Mouse (Mus musculus): ENCODE data around the gene Tbc1d10c. TPM values are rescaled to one million over a fixed set of nuclear protein-coding genes. Genes with fewer than 3 reads are reported as not detected.
A peak's percentile ranks its signal among the peaks of the same experiment; 100 is the strongest.

Tbc1d10c gene
- polyA plus RNA-seq, 1 experiment from 2014 or later: 0.57 TPM

- no peak overlapping the region for H3K4me3 ChIP-seq
- H3K36me3 ChIP-seq (replicated peaks): peaks cover 12% of the 10 kb centered on the region; the same call in 1 of the 2 replicates
- DNase-seq (ENCODE audit: low spot score): no peak
- peak overlapping the region; percentile 20; the same call in 1 of the 2 replicates for H3K27ac ChIP-seq (replicated peaks)
- WGBS: 87% methylated on average over 11 of the region's 11 CpGs
- H3K27me3 ChIP-seq (replicated peaks; ENCODE audit: low read depth, poor library complexity, severe bottlenecking): peaks cover 46% of the 10 kb centered on the region
- H3K9me3 ChIP-seq: no peaks in the 10 kb centered on the region
- H3K4me1 ChIP-seq: peaks cover 50% of the 10 kb centered on the region
These were observed 31.1 kb upstream of the Tbc1d10c start for GRCm38 (mm10) chr19:4222165-4222564.

GRCm38 (mm10) chr19:4220957-4221743, 30.1 kb upstream of the Tbc1d10c start:
- no peaks in the 10 kb centered on the region for H3K9me3 ChIP-seq
- peaks cover 51% of the 10 kb centered on the region for H3K27me3 ChIP-seq (replicated peaks; ENCODE audit: low read depth, poor library complexity, severe bottlenecking)
- WGBS: 43% methylated on average over 14 of the region's 14 CpGs
- DNase-seq (ENCODE audit: low spot score): no peak
- H3K4me1 ChIP-seq: peaks cover 60% of the 10 kb centered on the region
- H3K4me3 ChIP-seq: no peak overlapping the region
- H3K27ac ChIP-seq (replicated peaks): peak overlapping the region; percentile 61; the same call in 1 of the 2 replicates
- H3K36me3 ChIP-seq (replicated peaks): peaks cover 12% of the 10 kb centered on the region; the same call in 1 of the 2 replicates

- peak overlapping the region; percentile 61; the same call in 1 of the 2 replicates for H3K27ac ChIP-seq (replicated peaks)
- H3K4me1 ChIP-seq: peaks cover 68% of the 10 kb centered on the region
- H3K27me3 ChIP-seq (replicated peaks; ENCODE audit: low read depth, poor library complexity, severe bottlenecking): peaks cover 58% of the 10 kb centered on the region
- H3K9me3 ChIP-seq: no peaks in the 10 kb centered on the region
- no peak overlapping the region for H3K4me3 ChIP-seq
- H3K36me3 ChIP-seq (replicated peaks): peaks cover 12% of the 10 kb centered on the region; the same call in 1 of the 2 replicates
- 72% methylated on average over 4 of the region's 4 CpGs for WGBS
- no peak for DNase-seq (ENCODE audit: low spot score)
These were observed 29.3 kb upstream of the Tbc1d10c start for GRCm38 (mm10) chr19:4220416-4220815.

- peaks cover 63% of the 10 kb centered on the region for H3K27me3 ChIP-seq (replicated peaks; ENCODE audit: low read depth, poor library complexity, severe bottlenecking)
- no peak for DNase-seq (ENCODE audit: low spot score)
- peak overlapping the region; percentile 61; the same call in 1 of the 2 replicates for H3K27ac ChIP-seq (replicated peaks)
- 84% methylated on average over 6 of the region's 6 CpGs for WGBS
- peaks cover 73% of the 10 kb centered on the region for H3K4me1 ChIP-seq
- H3K36me3 ChIP-seq (replicated peaks): peaks cover 12% of the 10 kb centered on the region; the same call in 1 of the 2 replicates
- no peaks in the 10 kb centered on the region for H3K9me3 ChIP-seq
- no peak overlapping the region for H3K4me3 ChIP-seq
These were observed 28.9 kb upstream of the Tbc1d10c start for GRCm38 (mm10) chr19:4219943-4220342.

GRCm38 (mm10) chr19:4218784-4219183, 27.7 kb upstream of the Tbc1d10c start:
- peaks cover 74% of the 10 kb centered on the region for H3K27me3 ChIP-seq (replicated peaks; ENCODE audit: low read depth, poor library complexity, severe bottlenecking)
- H3K36me3 ChIP-seq (replicated peaks): peaks cover 12% of the 10 kb centered on the region; the same call in 1 of the 2 replicates
- H3K4me1 ChIP-seq: peaks cover 84% of the 10 kb centered on the region

GRCm38 (mm10) chr19:4218293-4218692, 27.2 kb upstream of the Tbc1d10c start:
- 78% methylated on average over 11 of the region's 11 CpGs for WGBS
- DNase-seq (ENCODE audit: low spot score): no peak
- Histone ChIP-seq H3K27me3 (replicated peaks; ENCODE audit: low read depth, poor library complexity, severe bottlenecking) (peaks cover 79% of the 10 kb centered on the region), H3K9me3 (no peaks in the 10 kb centered on the region), H3K27ac (replicated peaks) (peak overlapping the region; percentile 77), H3K4me3 (peak overlapping the region; percentile 18; the same call in 1 of the 2 replicates), H3K4me1 (peaks cover 89% of the 10 kb centered on the region), H3K36me3 (replicated peaks) (peaks cover 12% of the 10 kb centered on the region; the same call in 1 of the 2 replicates)

More at GRCm38 (mm10) chr19:4218784-4219183, 27.7 kb upstream of the Tbc1d10c start:
- Histone ChIP-seq H3K4me3 (no peak overlapping the region), H3K27ac (replicated peaks) (no peak overlapping the region), H3K9me3 (no peaks in the 10 kb centered on the region)
- no peak for DNase-seq (ENCODE audit: low spot score)
- 84% methylated on average over 1 of the region's 1 CpGs for WGBS

GRCm38 (mm10) chr19:4217855-4218254, 26.8 kb upstream of the Tbc1d10c start:
- WGBS: 43% methylated on average over 3 of the region's 3 CpGs
- H3K4me3 ChIP-seq: peak overlapping the region; percentile 69; the same call in 1 of the 2 replicates
- DNase-seq (ENCODE audit: low spot score): no peak
- peaks cover 93% of the 10 kb centered on the region for H3K4me1 ChIP-seq
- H3K27me3 ChIP-seq (replicated peaks; ENCODE audit: low read depth, poor library complexity, severe bottlenecking): peaks cover 83% of the 10 kb centered on the region
- peaks cover 12% of the 10 kb centered on the region; the same call in 1 of the 2 replicates for H3K36me3 ChIP-seq (replicated peaks)
- no peaks in the 10 kb centered on the region for H3K9me3 ChIP-seq
- H3K27ac ChIP-seq (replicated peaks): peak overlapping the region; percentile 77

- 2% methylated on average over 5 of the region's 5 CpGs for WGBS
- peak overlapping the region; percentile 69 for H3K4me3 ChIP-seq
- peaks cover 85% of the 10 kb centered on the region for H3K27me3 ChIP-seq (replicated peaks; ENCODE audit: low read depth, poor library complexity, severe bottlenecking)
- peak overlapping the region; percentile 77 for H3K27ac ChIP-seq (replicated peaks)
- H3K36me3 ChIP-seq (replicated peaks): peaks cover 7% of the 10 kb centered on the region; the same call in 1 of the 2 replicates
- peaks cover 95% of the 10 kb centered on the region for H3K4me1 ChIP-seq
- no peaks in the 10 kb centered on the region for H3K9me3 ChIP-seq
- peak; percentile 67 for DNase-seq (ENCODE audit: low spot score)
These were observed 26.1 kb upstream of the Tbc1d10c start for GRCm38 (mm10) chr19:4217140-4217539.

GRCm38 (mm10) chr19:4216041-4216685, 25.1 kb upstream of the Tbc1d10c start:
- Histone ChIP-seq H3K27me3 (replicated peaks; ENCODE audit: low read depth, poor library complexity, severe bottlenecking) (peaks cover 86% of the 10 kb centered on the region), H3K36me3 (replicated peaks) (no peaks in the 10 kb centered on the region), H3K4me3 (peak overlapping the region; percentile 69), H3K27ac (replicated peaks) (peak overlapping the region; percentile 77), H3K4me1 (peaks cover 94% of the 10 kb centered on the region), H3K9me3 (no peaks in the 10 kb centered on the region)
- WGBS: 16% methylated on average over 14 of the region's 14 CpGs
- DNase-seq (ENCODE audit: low spot score): peak; percentile 63

- Histone ChIP-seq H3K36me3 (replicated peaks) (no peaks in the 10 kb centered on the region), H3K9me3 (no peaks in the 10 kb centered on the region), H3K27me3 (replicated peaks; ENCODE audit: low read depth, poor library complexity, severe bottlenecking) (peaks cover 85% of the 10 kb centered on the region), H3K4me3 (peak overlapping the region; percentile 69), H3K4me1 (peaks cover 87% of the 10 kb centered on the region), H3K27ac (replicated peaks) (peak overlapping the region; percentile 91)
- WGBS: 2% methylated on average over 21 of the region's 21 CpGs
- no peak for DNase-seq (ENCODE audit: low spot score)
These were observed 24.4 kb upstream of the Tbc1d10c start for GRCm38 (mm10) chr19:4215451-4215840.

GRCm38 (mm10) chr19:4214771-4215450, 23.8 kb upstream of the Tbc1d10c start:
- peak overlapping the region; percentile 69 for H3K4me3 ChIP-seq
- H3K36me3 ChIP-seq (replicated peaks): no peaks in the 10 kb centered on the region
- peak overlapping the region; percentile 91 for H3K27ac ChIP-seq (replicated peaks)
- H3K9me3 ChIP-seq: no peaks in the 10 kb centered on the region
- H3K4me1 ChIP-seq: peaks cover 81% of the 10 kb centered on the region
- H3K27me3 ChIP-seq (replicated peaks; ENCODE audit: low read depth, poor library complexity, severe bottlenecking): peaks cover 85% of the 10 kb centered on the region
- under 1% methylated on average over 76 of the region's 81 CpGs for WGBS
- DNase-seq (ENCODE audit: low spot score): peak; percentile 74
